Mouse (Mus musculus) limb, embryonic 11.5 days (tissue): ENCODE measurements around the gene Sppl2b. TPM values are rescaled to one million over a fixed set of nuclear protein-coding genes. Genes with fewer than 3 reads are reported as not detected.

Experiments
- ATAC-seq: fragments of 200-750 bp; cut with Nextera tagmentation; 2 replicates; pipeline ENCODE4 v1.8.0; 2017; ENCODE audit warnings: low read depth; ENCODE audit not compliant: insufficient number of reproducible peaks, low FRiP score, low TSS enrichment
- DNase-seq: peaks from one replicate; pipeline ENCODE4 v3.0.0-alpha.2; 2015; ENCODE audit warnings: low spot score
- H3K27ac ChIP-seq: fragments of 300-500 bp; sonication (generic); replicated peaks from 2 replicates; pipeline ENCODE4 v1.5.1; 2014; ENCODE audit warnings: low read depth, mild to moderate bottlenecking, low read length
- H3K27me3 ChIP-seq: fragments of 300-500 bp; sonication (generic); 2 replicates; pipeline ENCODE4 v1.6.1; 2014; ENCODE audit warnings: mild to moderate bottlenecking, low read length, mixed read lengths; ENCODE audit not compliant: control insufficient read depth, insufficient read depth
- H3K36me3 ChIP-seq: fragments of 300-500 bp; sonication (generic); 2 replicates; pipeline ENCODE4 v1.6.1; 2014; ENCODE audit warnings: mild to moderate bottlenecking, low read length, moderate library complexity, mixed read lengths; ENCODE audit not compliant: control insufficient read depth, insufficient read depth
- H3K4me1 ChIP-seq: fragments of 300-500 bp; sonication (generic); 2 replicates; pipeline ENCODE4 v1.6.1; 2014; ENCODE audit warnings: low read length, mixed read lengths; ENCODE audit not compliant: control insufficient read depth, insufficient read depth
- H3K4me2 ChIP-seq: fragments of 300-500 bp; sonication (generic); 2 replicates; pipeline ENCODE4 v1.6.1; 2014; ENCODE audit warnings: low read depth, mild to moderate bottlenecking, moderate library complexity; ENCODE audit not compliant: severe bottlenecking
- H3K4me3 ChIP-seq: fragments of 300-500 bp; sonication (generic); 2 replicates; pipeline ENCODE4 v1.5.1; 2014; ENCODE audit warnings: low read depth, low read length
- H3K9ac ChIP-seq: fragments of 300-500 bp; sonication (generic); 2 replicates; pipeline ENCODE4 v1.6.1; 2014; ENCODE audit warnings: mild to moderate bottlenecking, low read length
- H3K9me3 ChIP-seq: fragments of 300-500 bp; sonication (generic); 2 replicates; pipeline ENCODE4 v1.6.1; 2016; ENCODE audit warnings: low read length; ENCODE audit not compliant: control insufficient read depth
- WGBS: fragments of 180-500 bp; shearing (Covaris S2); extraction: QIAGEN DNeasy Blood & Tissue Kit; methylation state at CpG from one replicate; pipeline ENCODE4 v1.1.7; 2014; 5-methylcytosine and 5-hydroxymethylcytosine counted together
- polyA plus RNA-seq: library from polyadenylated mRNA; unstranded; fragments of >200 nt; fragmentation: Nextera tagmentation; extraction: Ambion mirVana; gene quantifications from 2 replicates; pipeline ENCODE4 v1.2.1, GENCODE M21; 2014

The Sppl2b gene
- polyA plus RNA-seq, 1 experiment from 2014 or later = 26.8 TPM

GRCm38 (mm10) chr10:80819406-80819805, 35.7 kb upstream of the Sppl2b start:
- Histone ChIP-seq H3K9me3 (no peaks in the 10 kb centered on the region), H3K27me3 (no peaks in the 10 kb centered on the region), H3K4me3 (no peak overlapping the region), H3K36me3 (no peaks in the 10 kb centered on the region), H3K4me2 (no peak overlapping the region), H3K4me1 (no peaks in the 10 kb centered on the region), H3K27ac (no peak overlapping the region), H3K9ac (no peak overlapping the region)
- ATAC-seq (no peak), DNase-seq (no peak)
- 56% methylated on average over 3 of the region's 3 CpGs for WGBS

- ATAC-seq (no peak), DNase-seq (no peak)
- H3K4me2 ChIP-seq = no peak overlapping the region
These were observed 33.1 kb upstream of the Sppl2b start for GRCm38 (mm10) chr10:80821991-80822390.

GRCm38 (mm10) chr10:80822528-80822927, 32.5 kb upstream of the Sppl2b start:
- no peak overlapping the region for H3K9ac ChIP-seq
- H3K27me3 ChIP-seq = no peaks in the 10 kb centered on the region
- H3K27ac ChIP-seq = no peak overlapping the region
- WGBS = 90% methylated on average over 5 of the region's 5 CpGs
- no peaks in the 10 kb centered on the region for H3K36me3 ChIP-seq
- H3K4me2 ChIP-seq = no peak overlapping the region
- no peaks in the 10 kb centered on the region for H3K9me3 ChIP-seq
- ATAC-seq (no peak), DNase-seq (no peak)
- peaks cover 2% of the 10 kb centered on the region for H3K4me1 ChIP-seq
- H3K4me3 ChIP-seq = no peak overlapping the region

More at GRCm38 (mm10) chr10:80821991-80822390, 33.1 kb upstream of the Sppl2b start:
- H3K4me1 ChIP-seq = no peaks in the 10 kb centered on the region
- H3K4me3 ChIP-seq = no peak overlapping the region
- WGBS = 44% methylated on average over 2 of the region's 2 CpGs
- H3K9ac ChIP-seq = no peak overlapping the region
- H3K27ac ChIP-seq = no peak overlapping the region
- no peaks in the 10 kb centered on the region for H3K27me3 ChIP-seq
- no peaks in the 10 kb centered on the region for H3K9me3 ChIP-seq
- no peaks in the 10 kb centered on the region for H3K36me3 ChIP-seq

- 87% methylated on average over 1 of the region's 1 CpGs for WGBS
- H3K4me2 ChIP-seq = no peak overlapping the region
- ATAC-seq (no peak), DNase-seq (no peak)
- H3K36me3 ChIP-seq = no peaks in the 10 kb centered on the region
- no peak overlapping the region for H3K27ac ChIP-seq
- no peak overlapping the region for H3K9ac ChIP-seq
- no peaks in the 10 kb centered on the region for H3K9me3 ChIP-seq
- H3K4me3 ChIP-seq = no peak overlapping the region
- H3K27me3 ChIP-seq = no peaks in the 10 kb centered on the region
- peaks cover 7% of the 10 kb centered on the region for H3K4me1 ChIP-seq
These were observed 31.8 kb upstream of the Sppl2b start for GRCm38 (mm10) chr10:80823316-80823715.

- no peak for DNase-seq
- Histone ChIP-seq H3K9me3 (no peaks in the 10 kb centered on the region), H3K4me2 (no peak overlapping the region), H3K36me3 (no peaks in the 10 kb centered on the region), H3K27me3 (no peaks in the 10 kb centered on the region), H3K27ac (no peak overlapping the region), H3K4me3 (no peak overlapping the region), H3K4me1 (peaks cover 7% of the 10 kb centered on the region), H3K9ac (no peak overlapping the region)
- WGBS = 71% methylated on average over 8 of the region's 8 CpGs
- no peak for ATAC-seq
These were observed 31.0 kb upstream of the Sppl2b start for GRCm38 (mm10) chr10:80823847-80824643.

DNA sequence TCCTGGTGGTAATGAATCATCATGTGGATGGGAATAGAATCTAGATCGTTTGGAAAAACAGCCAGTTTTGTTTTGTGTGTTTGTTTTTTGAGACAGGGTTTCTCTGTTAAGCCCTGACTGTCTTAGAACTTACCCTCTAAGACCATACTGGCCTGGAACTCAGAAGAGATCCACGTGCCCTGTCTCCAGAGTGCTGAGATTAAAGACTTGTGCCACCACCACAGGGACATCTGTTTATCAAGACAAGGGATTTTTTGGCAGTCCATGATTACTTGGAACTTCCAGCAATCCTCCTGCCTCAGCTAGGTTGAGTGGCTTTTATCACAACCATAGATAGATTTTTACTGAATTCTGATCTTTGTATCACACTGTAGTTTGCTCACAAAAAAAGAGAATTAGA, 30.2 kb upstream of the Sppl2b start:
- H3K27ac ChIP-seq = no peak overlapping the region
- DNase-seq (no peak), ATAC-seq (no peak)
- H3K4me2 ChIP-seq = no peak overlapping the region
- no peaks in the 10 kb centered on the region for H3K27me3 ChIP-seq
- no peaks in the 10 kb centered on the region for H3K9me3 ChIP-seq
- no peak overlapping the region for H3K4me3 ChIP-seq
- H3K36me3 ChIP-seq = peaks cover 5% of the 10 kb centered on the region; the same call in 1 of the 2 replicates
- H3K4me1 ChIP-seq = peaks cover 7% of the 10 kb centered on the region
- H3K9ac ChIP-seq = no peak overlapping the region
- WGBS = 77% methylated on average over 2 of the region's 2 CpGs

DNA sequence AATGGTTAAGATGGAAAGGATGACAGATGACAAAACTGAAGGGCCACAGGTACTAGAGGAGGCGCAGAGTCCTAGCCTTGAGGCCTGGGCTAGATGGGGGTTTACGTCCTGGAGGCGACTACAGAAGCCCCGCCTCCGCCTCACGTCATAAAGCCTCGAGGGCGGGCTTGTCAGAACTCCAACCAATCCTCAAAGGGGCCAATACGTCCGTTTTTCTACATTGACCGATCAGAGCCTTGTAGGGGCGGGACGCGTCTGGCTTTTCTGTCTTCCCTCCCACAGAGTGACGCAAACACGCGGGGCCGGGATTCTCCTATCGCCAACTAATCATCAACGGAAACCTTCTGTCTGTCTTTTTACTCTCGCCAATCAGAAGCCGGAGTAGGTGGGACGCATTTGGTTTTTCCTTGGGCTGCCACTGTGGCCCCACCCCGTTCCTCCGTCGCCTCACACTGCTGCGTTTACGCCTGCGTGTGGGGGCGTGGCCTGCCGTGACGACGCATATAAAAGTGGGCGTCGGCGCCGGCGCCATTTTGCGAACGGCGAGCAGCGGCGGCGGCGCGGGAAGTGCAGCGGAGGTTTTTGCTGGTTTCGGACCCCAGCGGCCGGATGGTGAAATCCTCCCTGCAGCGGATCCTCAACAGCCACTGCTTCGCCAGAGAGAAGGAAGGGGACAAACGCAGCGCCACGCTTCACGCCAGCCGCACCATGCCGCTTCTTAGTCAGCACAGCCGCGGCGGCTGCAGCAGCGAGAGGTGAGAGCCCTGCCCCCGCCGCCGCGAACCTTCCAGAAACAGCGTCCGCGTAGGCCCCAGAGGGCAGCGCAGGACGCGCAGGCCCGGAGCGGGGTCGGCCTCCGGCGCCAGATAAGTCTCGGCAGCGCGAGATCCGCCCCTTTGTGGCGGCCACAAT, 28.7 kb upstream of the Sppl2b start, which contains the start of gene Oaz1:
Gene Oaz1, plus strand, starts transcription at position 506 of the 912 bp plus-strand sequence.
- DNase-seq = peak; percentile 98
- H3K4me2 ChIP-seq = peak within 1 kb of the TSS; percentile 96
- WGBS = under 1% methylated on average over 78 of the region's 82 CpGs

More for the DNA sequence above, 28.7 kb upstream of the Sppl2b start, which contains the start of gene Oaz1:
- H3K27ac ChIP-seq = peak within 1 kb of the TSS; percentile 74; the same call in 1 of the 2 replicates
- peaks cover 5% of the 10 kb centered on the region; the same call in 1 of the 2 replicates for H3K36me3 ChIP-seq
- peak; percentile 96 for ATAC-seq
- H3K9ac ChIP-seq = peak within 1 kb of the TSS; percentile 95
- no peaks in the 10 kb centered on the region for H3K9me3 ChIP-seq
- H3K4me3 ChIP-seq = peak within 1 kb of the TSS; percentile 54
- no peaks in the 10 kb centered on the region for H3K27me3 ChIP-seq
- H3K4me1 ChIP-seq = peaks cover 21% of the 10 kb centered on the region
